Mouse (Mus musculus): ENCODE data around the gene Map1b.

The Map1b gene

DNA sequence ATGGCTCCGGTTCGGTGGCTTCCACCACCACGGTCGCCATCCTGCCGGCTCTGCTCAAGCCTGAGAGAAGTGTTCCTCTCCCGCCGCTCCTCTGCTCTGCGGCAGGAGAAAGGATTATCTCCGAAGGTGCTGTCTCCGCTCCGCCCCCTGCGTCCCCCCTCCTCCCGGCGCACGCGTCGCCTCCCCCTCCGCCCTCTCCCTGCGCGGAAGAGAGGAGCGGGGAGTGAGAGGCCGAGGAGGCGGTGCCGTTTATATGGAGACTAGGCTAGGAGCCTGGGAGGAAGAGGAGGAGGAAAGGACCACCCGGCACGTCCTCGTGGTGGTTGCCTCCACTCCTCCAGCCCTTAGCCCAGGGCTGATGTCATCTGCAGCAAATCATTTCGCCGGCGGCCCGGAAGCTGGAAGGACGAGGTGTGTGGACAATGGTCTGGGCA lies at the start of gene Map1b:
TSS of gene Map1b (minus strand) at position 93 of the 434 bp plus-strand sequence.
- peak; percentile 37 for DNase-seq

DNA sequence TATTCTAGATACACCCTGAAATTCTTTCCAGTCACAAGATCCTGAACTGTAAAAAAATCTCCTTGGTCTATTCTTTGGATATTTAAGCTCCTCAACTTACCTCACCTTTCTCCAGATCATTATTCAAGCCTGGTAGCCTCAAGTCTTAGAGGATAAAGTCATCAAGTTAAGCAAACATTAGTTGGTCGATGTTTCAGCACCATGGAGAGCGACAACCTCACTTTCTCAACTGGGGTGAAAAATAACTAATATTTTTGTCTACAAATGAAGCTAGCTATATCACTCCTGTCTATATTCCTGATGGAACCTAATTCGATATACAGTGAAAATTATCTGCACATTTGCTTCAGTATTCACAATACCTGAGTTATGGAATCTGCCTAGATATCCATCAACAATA lies 48.0 kb upstream of the Map1b start:
- peak; percentile 5 for DNase-seq

DNA sequence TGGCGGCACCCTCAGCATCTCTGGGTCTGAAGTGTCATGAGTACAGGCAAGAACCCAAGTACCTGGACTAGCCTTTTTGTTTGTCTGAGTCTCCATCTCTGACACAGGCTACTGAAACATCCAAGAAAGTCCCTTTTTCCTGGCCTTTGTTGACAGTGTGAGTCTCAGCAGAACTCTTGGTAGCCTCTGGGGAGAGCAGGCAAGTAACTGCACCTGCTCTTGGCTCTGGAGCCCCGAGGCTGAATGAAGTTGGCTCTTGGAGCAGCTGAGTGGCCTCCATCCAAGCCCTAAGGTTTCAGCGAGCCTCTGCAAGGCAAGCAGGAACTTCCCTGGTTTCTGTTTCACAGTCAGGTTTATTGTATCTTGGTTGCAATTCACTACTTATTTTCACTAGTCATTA lies 46.7 kb upstream of the Map1b start:
- no peak for DNase-seq

DNA sequence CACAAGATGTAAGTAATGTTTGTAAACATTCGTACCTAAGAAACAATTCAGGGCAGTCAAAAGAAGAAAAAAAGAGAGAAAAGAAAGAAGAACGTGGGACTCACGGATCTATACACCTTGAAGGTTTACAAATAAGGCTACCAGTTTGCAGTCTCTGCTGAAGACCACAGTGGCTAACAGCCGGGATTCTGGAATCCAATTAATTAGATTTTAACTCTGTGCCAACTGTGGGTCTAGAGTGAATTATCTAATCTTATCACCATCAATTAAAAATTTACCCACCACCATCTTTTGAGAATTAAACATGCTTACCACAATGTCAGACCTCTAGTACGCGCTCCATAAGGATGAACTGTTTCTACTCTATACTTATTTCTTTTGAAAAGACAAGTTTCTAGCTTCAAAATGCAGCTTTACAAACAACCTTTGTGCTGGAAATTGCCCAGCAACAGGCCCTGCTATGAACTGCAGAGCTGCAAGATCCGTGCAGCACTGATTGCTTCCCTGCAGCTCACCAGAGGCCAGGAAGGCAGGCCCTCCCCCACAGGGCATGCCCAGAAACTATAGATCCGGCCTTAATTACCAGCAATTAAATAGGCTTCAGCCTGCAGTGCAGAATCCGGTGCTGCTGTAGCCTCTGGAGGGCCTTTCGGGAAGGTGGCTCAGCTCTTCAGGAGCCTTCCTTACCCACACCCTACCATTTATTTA lies 45.7 kb upstream of the Map1b start:
- DNase-seq: no peak

DNA sequence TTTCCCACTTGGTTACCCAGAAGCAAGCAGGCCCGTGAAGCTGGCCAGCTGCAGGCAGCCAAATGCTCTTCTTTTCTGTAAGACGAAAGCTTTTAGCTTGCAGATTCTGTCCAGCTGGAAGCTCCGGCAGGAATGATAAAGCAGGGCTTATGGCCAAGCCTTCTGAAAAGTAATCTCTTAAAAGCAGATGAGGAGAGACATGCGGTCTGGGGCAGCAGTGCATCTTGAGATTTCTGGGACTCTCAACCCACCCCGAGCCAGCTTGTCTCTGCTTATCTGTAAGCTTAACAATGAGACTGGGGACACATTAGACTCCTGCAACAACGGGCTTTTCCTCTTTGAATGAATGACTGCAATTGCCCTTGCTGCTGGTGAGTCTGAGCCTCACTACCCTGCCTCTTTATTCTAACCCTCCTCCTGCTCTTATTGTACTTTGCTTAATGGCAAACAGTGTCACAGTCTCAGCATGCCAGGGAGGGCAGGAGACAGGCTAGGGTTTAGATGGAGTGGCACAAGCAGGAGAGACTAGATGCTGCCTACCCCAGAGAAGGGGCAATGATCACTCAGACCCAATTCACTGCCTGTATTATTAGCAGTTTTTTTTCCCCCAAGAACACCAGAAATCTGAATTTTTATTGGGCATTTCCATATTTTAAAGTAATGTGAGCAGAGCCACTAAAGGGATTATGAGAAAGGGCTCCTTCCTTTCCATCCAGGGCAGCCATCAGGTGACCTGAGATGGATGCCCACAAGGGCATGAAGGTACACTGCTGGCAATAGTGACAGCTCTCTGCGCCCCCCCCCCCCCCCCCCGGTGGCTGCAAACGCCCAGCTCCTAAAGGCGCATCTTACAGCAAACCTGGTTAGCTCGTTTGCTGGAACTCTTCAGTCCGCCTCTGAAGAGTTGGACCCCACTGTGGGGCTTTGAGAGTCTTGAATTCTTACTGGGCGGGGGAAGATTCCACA lies 44.6 kb upstream of the Map1b start:
- DNase-seq: no peak

DNA sequence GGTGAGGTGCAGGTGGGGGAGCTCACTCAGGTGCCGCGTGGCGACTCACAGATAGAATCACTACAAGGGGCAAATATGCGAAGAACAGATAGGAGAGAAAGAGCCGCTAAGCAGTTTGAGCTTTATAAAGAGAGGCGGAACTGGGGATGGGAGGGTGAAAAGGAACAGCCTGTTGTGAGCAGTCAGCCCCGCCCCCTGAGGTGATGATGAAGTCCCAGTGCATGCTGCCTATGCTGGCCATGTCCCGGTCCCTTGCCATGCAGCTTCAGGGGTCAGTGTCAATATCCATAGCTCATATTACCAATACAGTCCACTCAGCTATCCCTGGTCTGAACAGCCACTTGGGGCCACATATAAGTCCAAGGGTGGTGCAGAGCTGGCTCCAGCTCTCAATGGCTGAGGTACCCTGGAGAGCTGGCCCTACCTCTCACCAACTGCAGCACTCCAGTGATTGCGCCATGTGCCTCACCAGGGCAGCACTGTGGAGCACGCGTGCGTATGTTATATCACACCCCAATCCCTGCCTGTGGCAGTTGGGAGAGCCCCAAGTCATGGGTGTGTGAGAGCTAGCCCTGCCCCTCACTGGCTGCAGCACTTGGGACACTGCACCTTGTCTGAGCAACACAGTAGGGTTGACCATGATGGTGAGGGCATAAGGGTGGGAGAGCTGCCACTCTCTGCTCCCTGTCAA lies 42.0 kb upstream of the Map1b start:
- DNase-seq: no peak

DNA sequence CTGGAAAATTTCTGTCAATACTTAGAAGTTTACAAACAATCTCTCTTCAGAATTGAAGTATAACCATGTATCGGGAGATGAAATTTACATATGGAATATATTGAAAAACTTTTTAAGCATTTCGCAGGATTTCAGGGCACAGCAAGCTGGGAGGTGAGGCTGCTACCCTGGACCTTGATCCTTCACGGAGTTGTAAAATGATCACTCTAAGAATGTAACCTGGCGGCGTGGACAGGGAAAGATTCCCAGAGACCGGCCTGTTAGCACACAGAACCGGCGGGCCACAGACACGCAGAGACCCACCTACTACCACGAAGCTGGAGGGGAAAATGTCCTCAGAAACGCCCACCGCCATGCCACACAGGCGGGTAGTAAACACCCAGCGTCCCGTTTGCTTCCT lies 41.5 kb upstream of the Map1b start:
- DNase-seq: no peak

DNA sequence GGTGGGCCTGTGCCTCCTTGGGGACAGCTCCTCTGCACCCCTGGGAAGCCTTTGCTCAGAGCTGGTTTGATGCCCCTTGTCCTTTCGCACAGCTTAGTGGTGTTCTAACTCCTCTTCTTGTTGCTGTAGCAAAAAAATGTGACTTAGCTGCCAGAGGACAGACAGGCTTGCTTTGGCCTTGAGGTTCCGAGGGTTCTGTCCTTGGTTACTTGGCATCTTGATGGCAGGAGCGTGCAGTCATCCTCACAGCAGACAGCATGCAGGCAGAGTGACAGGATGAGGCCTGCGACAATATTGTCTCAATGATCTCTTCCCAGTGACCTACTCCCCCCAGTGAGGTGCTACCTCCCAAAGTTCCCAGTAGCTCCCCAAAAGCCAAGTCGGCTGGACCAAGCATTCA lies 41.0 kb upstream of the Map1b start:
- no peak for DNase-seq

DNA sequence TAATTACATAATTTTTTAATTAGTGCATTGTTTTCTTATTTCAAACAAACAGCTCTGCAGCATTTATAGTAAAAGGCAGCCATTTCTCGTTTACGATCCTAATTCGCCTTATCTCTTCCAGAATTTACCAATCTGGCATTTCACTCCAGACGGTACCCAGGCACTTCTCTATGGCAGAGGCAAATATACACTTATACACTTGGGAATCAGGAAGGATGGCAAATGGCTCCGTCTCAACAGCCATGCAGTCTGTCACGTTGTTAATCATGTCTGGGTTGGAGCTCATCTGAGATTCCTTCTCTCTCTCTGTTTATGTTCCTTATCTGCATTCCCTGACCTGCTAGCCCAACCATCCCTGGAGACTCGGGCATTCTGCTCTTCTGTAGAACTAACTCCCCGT lies 38.6 kb upstream of the Map1b start:
- DNase-seq: no peak

DNA sequence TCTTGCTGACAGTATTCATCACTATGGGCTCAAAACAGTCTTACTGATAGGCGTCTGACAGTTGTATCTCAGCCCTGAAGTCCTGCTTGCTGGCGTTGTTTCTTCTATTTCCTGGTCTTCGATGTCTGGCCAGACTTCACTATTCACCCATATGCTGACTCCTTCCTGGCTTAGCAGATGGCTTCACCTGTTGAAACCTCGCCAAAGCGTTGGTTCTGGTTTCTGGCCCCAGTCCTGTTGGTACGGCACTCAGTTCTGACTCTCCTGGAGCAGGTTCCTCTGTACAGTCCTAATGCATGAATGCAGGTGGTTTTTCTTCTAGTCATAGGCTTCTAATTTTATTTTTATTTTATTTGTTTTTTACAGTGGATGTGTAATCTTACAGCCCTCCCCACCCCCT lies 38.1 kb upstream of the Map1b start:
- no peak for DNase-seq

DNA sequence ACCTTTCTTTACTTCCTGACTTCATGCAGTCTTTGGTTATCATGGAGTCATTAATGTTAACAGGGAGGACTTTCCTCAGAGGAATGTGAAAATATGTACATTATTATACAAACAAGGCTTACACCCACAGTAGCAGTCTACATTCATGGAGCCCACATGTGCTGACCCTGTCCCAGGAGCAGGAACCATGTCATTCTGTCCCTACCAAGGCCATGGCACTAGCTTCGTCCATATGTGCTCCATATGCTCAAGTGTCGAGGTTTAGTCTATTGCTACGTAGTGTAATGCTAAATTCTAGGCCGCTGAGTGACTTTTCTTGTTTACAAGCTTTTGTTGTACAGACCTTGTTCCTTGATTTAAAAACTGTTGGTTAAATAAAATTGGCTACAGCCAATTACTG lies 36.0 kb upstream of the Map1b start:
- DNase-seq: no peak

DNA sequence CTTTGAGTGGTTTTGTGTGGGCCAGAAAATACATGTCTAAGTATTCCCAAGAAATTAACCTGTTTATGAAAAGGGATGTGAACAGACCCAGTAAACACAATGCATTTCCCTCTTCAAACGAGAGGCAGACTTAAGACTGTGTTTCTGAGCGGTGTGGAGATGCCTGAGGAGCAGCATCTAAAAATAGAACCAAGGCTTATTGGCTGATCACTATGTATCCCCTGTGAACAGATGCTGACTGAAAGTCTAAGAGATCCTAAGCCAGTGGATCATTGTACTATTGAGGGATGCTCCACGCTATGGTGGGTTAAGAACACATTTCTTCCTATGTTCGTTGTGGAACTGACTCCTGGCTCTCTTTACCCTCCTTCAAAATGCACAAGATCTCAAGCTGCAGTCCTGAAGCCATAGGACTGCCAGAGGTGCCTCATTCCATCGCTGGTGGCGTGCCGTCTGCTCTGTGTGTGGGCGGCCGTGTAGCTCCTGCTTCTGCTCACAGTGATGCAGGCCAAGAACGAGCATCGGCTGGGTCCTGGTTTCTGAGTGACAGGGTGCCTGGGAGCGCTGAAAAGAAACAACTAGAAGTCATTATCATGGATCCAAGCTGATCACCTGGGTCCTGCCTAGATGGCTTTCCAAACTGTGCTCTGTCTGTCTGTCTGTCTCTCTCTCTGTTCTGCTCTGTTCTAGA lies 34.5 kb upstream of the Map1b start:
- no peak for DNase-seq

DNA sequence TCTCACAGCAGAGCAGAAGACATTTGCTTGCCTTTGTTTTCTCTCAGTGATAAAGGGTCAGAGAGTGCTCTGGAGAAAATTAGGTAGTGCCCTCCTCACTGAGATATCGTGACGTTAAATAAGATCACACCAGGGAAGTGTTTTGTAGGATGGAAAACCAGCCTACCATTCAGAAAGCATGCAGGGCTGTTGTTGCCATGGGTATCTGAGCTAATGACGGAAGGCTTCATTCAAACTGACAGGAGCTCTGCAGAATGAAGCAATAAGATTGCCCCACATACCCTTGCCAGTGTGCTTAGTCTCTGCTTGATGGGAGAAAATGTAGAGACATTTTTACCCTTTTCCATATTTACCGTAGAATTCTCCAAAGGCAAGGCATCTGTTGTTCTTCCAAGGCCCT lies 33.7 kb upstream of the Map1b start:
- no peak for DNase-seq

DNA sequence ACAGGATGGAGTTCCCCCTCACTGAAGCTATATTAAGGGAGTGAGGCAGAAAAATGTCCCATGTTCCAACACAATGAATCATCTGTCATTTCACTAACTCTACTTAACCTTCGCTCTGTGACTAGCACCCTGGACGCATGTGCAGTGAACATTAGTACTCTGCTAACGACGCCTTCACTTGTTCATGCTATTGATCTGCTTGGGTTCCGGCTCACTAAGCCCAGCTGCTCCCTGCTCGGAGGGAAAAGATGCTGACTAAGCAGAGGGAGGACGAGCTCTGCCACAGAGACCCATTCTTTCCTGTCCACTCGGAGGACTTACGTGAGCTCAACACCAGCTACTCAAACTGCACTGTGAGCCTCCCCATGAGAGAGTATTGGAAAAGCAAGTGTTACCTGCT lies 33.2 kb upstream of the Map1b start:
- DNase-seq: no peak

DNA sequence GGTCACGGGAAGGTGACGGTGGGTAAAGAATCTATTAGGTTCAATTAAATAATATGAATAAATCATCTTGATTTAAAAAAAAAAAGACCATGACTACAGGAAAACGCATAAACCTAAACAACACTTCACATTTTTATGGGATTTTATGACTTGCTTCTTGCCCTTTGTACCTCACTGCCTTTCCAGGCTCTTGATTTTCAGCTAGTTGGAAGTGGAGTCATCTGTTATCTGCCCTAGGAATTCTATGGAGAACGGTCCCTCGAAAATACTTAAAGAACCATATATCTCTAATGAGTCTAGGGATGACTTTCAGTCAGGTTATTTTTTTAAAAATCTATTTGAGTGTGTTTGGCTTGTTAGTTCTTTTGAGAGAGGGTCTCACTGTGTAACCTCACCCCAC lies 30.5 kb upstream of the Map1b start:
- DNase-seq: no peak

DNA sequence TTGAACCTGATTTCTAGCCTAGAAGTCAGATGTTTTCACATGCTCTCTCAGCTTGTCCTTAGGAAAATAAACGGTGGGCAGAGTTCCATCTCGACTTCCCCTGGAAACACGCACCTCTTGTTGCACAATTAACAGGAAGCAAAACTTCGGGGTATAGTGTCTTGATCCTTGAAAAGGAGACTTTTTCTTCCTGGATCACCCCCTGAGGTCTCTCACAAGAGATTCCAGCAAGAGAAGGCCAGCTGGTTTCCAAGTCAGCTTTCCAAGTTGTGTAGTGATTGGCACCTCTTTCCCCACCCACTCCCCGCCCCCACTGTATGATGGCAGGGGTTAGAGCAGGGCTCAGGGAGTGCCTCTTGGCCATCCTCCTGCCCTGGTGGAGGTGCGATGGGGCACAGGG lies 28.9 kb upstream of the Map1b start:
- DNase-seq: peak; percentile 13

DNA sequence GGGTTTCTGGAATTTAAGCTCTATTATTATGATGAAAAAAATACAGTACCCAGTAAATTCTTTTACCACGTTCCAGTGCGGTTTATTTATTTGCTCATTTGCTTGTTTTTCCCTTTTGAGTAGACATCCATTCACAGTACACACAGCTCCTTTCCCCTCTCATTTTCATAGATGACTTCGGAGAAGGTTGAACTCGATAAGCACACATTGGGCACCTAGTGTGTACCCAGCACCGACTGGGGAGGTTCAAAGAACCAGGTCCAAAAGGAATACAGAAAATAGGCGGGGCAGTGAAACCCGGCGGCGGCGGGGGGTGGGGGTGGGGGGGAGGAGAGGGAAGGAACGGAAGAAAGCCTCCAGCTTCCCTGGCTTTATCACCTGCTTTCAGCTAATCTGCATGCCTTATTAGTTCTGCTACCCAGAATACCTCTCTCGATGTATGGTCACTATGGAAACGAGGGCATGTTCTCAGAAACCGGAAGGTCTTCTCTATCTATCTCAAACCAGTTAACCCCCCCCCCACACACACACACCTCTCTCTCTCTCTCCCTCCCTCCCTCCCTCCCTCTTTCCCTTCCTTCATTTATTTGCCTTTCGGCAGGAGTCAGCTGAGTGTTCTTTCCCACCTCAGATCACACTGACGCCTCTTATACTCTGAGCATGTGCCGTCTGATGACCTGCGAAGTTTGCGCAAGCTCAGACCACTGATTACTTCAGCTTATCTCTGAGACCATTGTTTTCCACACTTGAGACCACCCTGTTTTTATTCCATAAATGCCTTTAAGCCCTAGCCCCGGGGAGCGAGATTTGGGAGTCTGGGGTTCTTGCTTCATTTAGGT lies 25.3 kb upstream of the Map1b start:
- no peak for DNase-seq

DNA sequence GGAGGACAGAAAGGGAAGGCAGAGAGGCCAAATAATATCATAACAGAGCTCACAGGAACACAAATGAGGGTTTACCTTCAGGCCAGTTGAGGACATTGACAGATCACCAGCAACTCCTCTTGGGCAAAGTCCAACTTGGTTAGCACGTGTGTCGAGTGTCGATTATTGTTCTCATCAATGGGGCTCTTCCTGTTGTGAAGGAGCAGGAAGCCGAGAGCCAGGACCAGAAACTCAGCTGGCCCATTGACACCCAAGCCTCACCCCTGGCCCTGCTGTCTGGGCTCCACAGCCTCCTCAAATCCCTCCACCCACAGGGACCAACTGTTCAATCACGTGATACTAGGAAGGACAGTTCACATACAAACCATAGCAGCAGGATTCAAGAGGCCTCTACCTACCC lies 22.9 kb upstream of the Map1b start:
- peak; percentile 9 for DNase-seq

DNA sequence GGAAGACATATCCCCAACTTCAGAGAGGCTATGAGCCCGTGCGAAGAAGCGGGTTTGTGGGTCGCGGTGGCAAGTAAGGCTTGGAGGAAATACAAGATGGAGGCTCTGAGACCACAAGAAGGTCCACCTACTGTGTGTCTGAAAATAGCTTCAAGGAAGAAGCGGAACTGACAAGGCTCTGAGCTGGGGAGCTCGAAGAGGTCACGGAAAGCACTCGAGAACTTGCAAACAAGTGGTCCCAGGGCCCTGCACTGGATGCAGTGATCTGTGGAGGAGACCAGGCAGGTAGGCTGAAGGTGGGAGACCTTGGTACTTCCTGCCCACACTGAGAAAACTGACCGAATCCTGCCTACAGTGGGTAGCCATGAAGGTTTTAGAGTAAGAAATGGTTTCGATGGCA lies 22.5 kb upstream of the Map1b start:
- no peak for DNase-seq

DNA sequence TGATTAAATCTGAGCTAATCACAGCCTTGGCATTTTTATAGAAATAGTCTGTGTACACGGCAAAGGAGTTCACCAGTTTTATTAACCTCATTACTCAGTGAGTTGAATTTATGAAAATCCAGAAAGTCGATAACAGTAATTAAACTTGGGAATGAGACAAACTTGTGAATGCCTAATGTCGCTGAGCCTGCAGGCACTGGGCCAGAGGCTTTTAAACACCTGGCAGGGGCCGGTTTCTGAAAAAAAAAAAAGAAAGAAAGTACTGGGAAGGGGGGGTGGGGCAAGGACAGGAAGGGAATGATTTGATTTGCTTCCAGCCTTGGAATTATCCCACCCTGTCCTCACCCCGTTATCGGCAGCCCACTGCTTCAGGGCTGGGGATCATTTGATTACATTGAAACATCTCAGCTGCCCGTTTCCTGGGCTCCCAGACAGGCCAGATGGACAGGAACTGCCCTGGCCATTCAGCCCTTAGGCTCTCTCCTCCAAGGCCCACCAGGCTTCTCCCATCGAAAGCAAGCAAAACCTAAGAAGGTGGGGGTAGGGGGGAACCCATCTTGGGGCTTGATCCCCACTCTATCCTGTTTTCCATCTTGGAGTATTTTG lies 21.7 kb upstream of the Map1b start:
- DNase-seq: no peak

DNA sequence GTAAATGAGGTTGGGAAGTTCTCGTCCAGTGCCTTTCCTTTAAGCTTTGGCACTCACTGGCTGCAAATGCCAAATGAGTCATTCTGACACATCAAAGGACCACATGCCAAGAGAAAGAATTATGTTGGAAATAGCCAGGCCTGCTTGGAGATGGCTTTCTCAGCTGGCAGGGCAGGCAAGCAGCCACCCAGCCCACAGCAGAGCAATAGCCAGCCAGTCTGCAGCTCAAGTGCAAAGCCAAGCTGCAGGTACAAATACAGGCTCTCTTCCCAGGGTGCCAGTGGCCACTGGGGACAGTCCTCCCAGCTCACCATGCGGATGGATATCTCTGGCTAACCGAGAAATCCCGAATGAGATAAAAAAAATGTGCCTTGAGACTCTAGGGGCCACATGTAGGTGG lies 12.1 kb upstream of the Map1b start:
- no peak for DNase-seq

DNA sequence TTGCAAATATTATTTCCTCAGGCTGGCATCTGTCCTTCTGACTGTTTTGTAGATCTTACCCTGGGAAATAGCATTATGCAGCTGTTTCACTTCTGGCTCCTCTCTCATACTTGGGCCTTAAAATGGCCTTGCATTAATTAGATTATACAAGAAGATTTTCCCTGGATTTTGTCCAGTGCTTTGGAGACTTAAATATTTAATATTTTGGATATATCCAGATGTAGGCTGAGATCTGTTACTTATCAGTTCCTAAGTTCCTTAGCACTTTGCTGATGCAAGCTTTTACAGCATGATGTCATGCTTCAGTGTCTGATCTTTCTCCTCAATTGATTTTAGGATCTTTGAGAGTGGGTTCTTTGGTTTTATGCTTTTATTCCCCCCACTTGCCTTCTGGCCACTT lies 11.6 kb upstream of the Map1b start:
- DNase-seq: no peak
